Mouse (Mus musculus): ENCODE data around the gene Zfp64. TPM values are rescaled to one million over a fixed set of nuclear protein-coding genes. Genes with fewer than 3 reads are reported as not detected.

The Zfp64 gene
- 18.7 and 20.7 TPM in 2 replicates for polyA plus RNA-seq (2012; rRNA removed)

GRCm38 (mm10) chr2:168954835-168955716 lies at the start of gene Zfp64:
Gene Zfp64 (minus strand): TSS chr2:168955587.
- DNase-seq (ENCODE audit: low read depth) = no peak

- DNase-seq (ENCODE audit: low read depth) = no peak
These were observed 37.4 kb upstream of the Zfp64 start for GRCm38 (mm10) chr2:168992642-168993420.

- no peak for DNase-seq (ENCODE audit: low read depth)
These were observed 35.6 kb upstream of the Zfp64 start for GRCm38 (mm10) chr2:168990957-168991356.

GRCm38 (mm10) chr2:168990061-168990753 lies 34.8 kb upstream of the Zfp64 start:
- DNase-seq (ENCODE audit: low read depth) = no peak

- DNase-seq (ENCODE audit: low read depth) = no peak
These were observed 32.7 kb upstream of the Zfp64 start for GRCm38 (mm10) chr2:168988056-168988455.

- DNase-seq (ENCODE audit: low read depth) = no peak
These were observed 32.0 kb upstream of the Zfp64 start for GRCm38 (mm10) chr2:168987421-168987820.

- no peak for DNase-seq (ENCODE audit: low read depth)
These were observed 26.6 kb upstream of the Zfp64 start for GRCm38 (mm10) chr2:168981951-168982350.

GRCm38 (mm10) chr2:168981448-168981847 lies 26.1 kb upstream of the Zfp64 start:
- no peak for DNase-seq (ENCODE audit: low read depth)

- no peak for DNase-seq (ENCODE audit: low read depth)
These were observed 25.5 kb upstream of the Zfp64 start for GRCm38 (mm10) chr2:168980859-168981258.

- DNase-seq (ENCODE audit: low read depth) = no peak
These were observed 24.4 kb upstream of the Zfp64 start for GRCm38 (mm10) chr2:168979742-168980141.

GRCm38 (mm10) chr2:168978031-168978430 lies 22.6 kb upstream of the Zfp64 start:
- DNase-seq (ENCODE audit: low read depth) = no peak

- no peak for DNase-seq (ENCODE audit: low read depth)
These were observed 14.7 kb upstream of the Zfp64 start for GRCm38 (mm10) chr2:168970131-168970530.

GRCm38 (mm10) chr2:168968136-168968925 lies 12.9 kb upstream of the Zfp64 start:
- DNase-seq (ENCODE audit: low read depth) = no peak

- DNase-seq (ENCODE audit: low read depth) = no peak
These were observed 11.1 kb upstream of the Zfp64 start for GRCm38 (mm10) chr2:168966525-168966924.

GRCm38 (mm10) chr2:168964849-168965248 lies 9.5 kb upstream of the Zfp64 start:
- no peak for DNase-seq (ENCODE audit: low read depth)

- DNase-seq (ENCODE audit: low read depth) = no peak
These were observed 6.6 kb upstream of the Zfp64 start for GRCm38 (mm10) chr2:168961729-168962666.

- DNase-seq (ENCODE audit: low read depth) = no peak
These were observed 5.4 kb upstream of the Zfp64 start for GRCm38 (mm10) chr2:168960814-168961213.

- no peak for DNase-seq (ENCODE audit: low read depth)
These were observed 4.0 kb upstream of the Zfp64 start for GRCm38 (mm10) chr2:168959339-168959885.

GRCm38 (mm10) chr2:168955850-168956346 lies 511 bp upstream of the Zfp64 start:
- DNase-seq (ENCODE audit: low read depth) = no peak

GRCm38 (mm10) chr2:168954376-168954775 lies 1.0 kb downstream of the Zfp64 start:
- no peak for DNase-seq (ENCODE audit: low read depth)
